ENCODE assay signal across 8 mouse cellular contexts in the genomic region with DNA sequence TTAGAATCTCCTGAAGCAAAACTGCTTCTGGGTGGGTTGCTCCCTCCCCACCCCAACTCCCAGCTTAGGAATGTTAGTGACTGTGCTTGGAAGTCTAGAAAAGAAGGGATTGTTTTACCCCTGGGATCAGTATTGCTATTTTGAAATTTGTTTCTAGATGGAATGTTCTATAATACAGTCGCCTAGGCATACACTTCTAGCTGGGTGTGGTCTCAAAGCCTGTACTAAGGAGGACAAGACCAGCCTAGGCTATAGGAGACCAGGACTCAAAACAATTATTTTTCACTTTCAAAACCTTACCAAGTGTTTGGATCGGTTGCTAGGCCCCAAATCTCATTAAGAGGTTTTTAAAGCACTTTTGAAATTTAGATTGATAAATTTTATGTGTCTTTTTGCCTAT. TPM values are rescaled to one million over a fixed set of nuclear protein-coding genes. Genes with fewer than 3 reads are reported as not detected.
DNase-seq lines count a peak whose midpoint lies in the region; ATAC-seq and TF ChIP-seq lines count a peak whose summit lies in the region.

No protein-coding gene starts in this region.

- no peak for ATAC-seq in heart, embryonic 15.5 days (replicated peaks; ENCODE audit: insufficient number of reproducible peaks, insufficient read depth, low FRiP score, low read depth)
- peak; percentile 1; the same call in 1 of the 2 replicates for ATAC-seq in heart, postnatal 0 days (ENCODE audit: insufficient read depth, low read depth)

- peaks cover 27% of the 10 kb centered on the region for H3K4me1 ChIP-seq in heart, embryonic 15.5 days (replicated peaks)
- peaks cover 9 to 21% of the 10 kb centered on the region in 2 experiments for H3K4me1 ChIP-seq in MEL (ENCODE audit: control insufficient read depth in 1 of 2, insufficient read depth in 2 of 2, low read length in 2 of 2)
- peaks cover 24% of the 10 kb centered on the region for H3K4me1 ChIP-seq in heart, postnatal 0 days (ENCODE audit: control insufficient read depth, insufficient read depth)
- peaks cover 45% of the 10 kb centered on the region for H3K4me1 ChIP-seq in midbrain, embryonic 10.5 days

- H3K79me2 ChIP-seq in MEL (ENCODE audit: control insufficient read depth, insufficient read depth, low read length, poor library complexity) = peaks cover 23% of the 10 kb centered on the region

- no peaks in the 10 kb centered on the region for H3K9me3 ChIP-seq in heart, embryonic 15.5 days (replicated peaks)
- H3K9me3 ChIP-seq in MEL (replicated peaks; ENCODE audit: insufficient read depth, low read length) = no peaks in the 10 kb centered on the region
- H3K9me3 ChIP-seq in heart, postnatal 0 days (replicated peaks; ENCODE audit: control insufficient read depth, low read length) = no peaks in the 10 kb centered on the region
- H3K9me3 ChIP-seq in midbrain, embryonic 10.5 days (replicated peaks) = no peaks in the 10 kb centered on the region

- no peak for TF ChIP-seq POLR2A in MEL (IDR thresholded peaks at IDR 0.05; ENCODE audit: control insufficient read depth in 1 of 2, insufficient read depth in 1 of 2, low read depth in 1 of 2, low read length in 2 of 2, poor library complexity in 1 of 2)

- 50% methylated on average over 2 of the region's 2 CpGs for WGBS in heart, embryonic 15.5 days
- 46% methylated on average over 2 of the region's 2 CpGs for WGBS in heart, postnatal 0 days
- WGBS in midbrain, embryonic 10.5 days = 64% methylated on average over 2 of the region's 2 CpGs

- no peak for TF ChIP-seq RAD21 in MEL (IDR thresholded peaks at IDR 0.05; ENCODE audit: low read depth, low read length)

- peak overlapping the region; percentile 97 for H3K4me3 ChIP-seq in heart, embryonic 15.5 days
- H3K4me3 ChIP-seq in MEL (ENCODE audit: control insufficient read depth in 1 of 2, insufficient read depth in 1 of 2, low read depth in 2 of 2, low read length in 2 of 2) = peak overlapping the region; percentile 52 to 62
- H3K4me3 ChIP-seq in heart, postnatal 0 days (ENCODE audit: low read depth, low read length) = peak overlapping the region; percentile 92
- H3K4me3 ChIP-seq in midbrain, embryonic 10.5 days = peak overlapping the region; percentile 94

- peak overlapping the region; percentile 83 for H3K27ac ChIP-seq in heart, embryonic 15.5 days
- H3K27ac ChIP-seq in MEL (ENCODE audit: control insufficient read depth, low read depth, low read length) = peak overlapping the region; percentile 16
- peak overlapping the region; percentile 92 for H3K27ac ChIP-seq in heart, postnatal 0 days (ENCODE audit: low read depth)
- peak overlapping the region; percentile 95 for H3K27ac ChIP-seq in midbrain, embryonic 10.5 days (replicated peaks)

- no peak for TF ChIP-seq CTCF in MEL (IDR thresholded peaks at IDR 0.05 in 2 of 3, conservative IDR thresholded peaks at IDR 0.05 in 1 of 3; ENCODE audit: control insufficient read depth in 1 of 3, insufficient read depth in 1 of 3, low read depth in 2 of 3, low read length in 3 of 3, poor library complexity in 1 of 3, severe bottlenecking in 1 of 3)
- TF ChIP-seq CTCF in heart, postnatal 0 days (IDR thresholded peaks at IDR 0.05; ENCODE audit: low read depth) = no peak

- no peak for TF ChIP-seq EP300 in MEL (IDR thresholded peaks at IDR 0.05; ENCODE audit: low read depth in 1 of 2, low read length in 2 of 2)
- TF ChIP-seq EP300 in heart, postnatal 0 days (IDR thresholded peaks at IDR 0.05; ENCODE audit: low read depth) = no peak

- H3K4me2 ChIP-seq in heart, embryonic 15.5 days = peak overlapping the region; percentile 72
- H3K4me2 ChIP-seq in heart, postnatal 0 days (ENCODE audit: low read depth, low read length) = peak overlapping the region; percentile 47

- peak overlapping the region; percentile 51 for H3K9ac ChIP-seq in heart, embryonic 15.5 days
- peak overlapping the region; percentile 60 for H3K9ac ChIP-seq in MEL (ENCODE audit: control insufficient read depth, low read depth, low read length, poor library complexity, severe bottlenecking)
- no peak overlapping the region for H3K9ac ChIP-seq in heart, postnatal 0 days (replicated peaks; ENCODE audit: low read depth, low read length)

- 0 out of 2 replicates have a peak, but pooled peaks cover 9% of the 10 kb centered on the region for H3K36me3 ChIP-seq in heart, embryonic 15.5 days
- peaks cover 4 to 27% of the 10 kb centered on the region in 2 experiments for H3K36me3 ChIP-seq in MEL (ENCODE audit: control insufficient read depth in 1 of 2, insufficient read depth in 2 of 2, low read length in 2 of 2)
- 0 out of 2 replicates have a peak, but pooled peaks cover 3% of the 10 kb centered on the region for H3K36me3 ChIP-seq in heart, postnatal 0 days (replicated peaks; ENCODE audit: control insufficient read depth, insufficient read depth, low read length)
- peaks cover 24% of the 10 kb centered on the region for H3K36me3 ChIP-seq in midbrain, embryonic 10.5 days

- H3K27me3 ChIP-seq in heart, embryonic 15.5 days = no peaks in the 10 kb centered on the region
- no peaks in the 10 kb centered on the region for H3K27me3 ChIP-seq in MEL (ENCODE audit: control insufficient read depth in 1 of 2, insufficient read depth in 2 of 2, low read length in 2 of 2)
- H3K27me3 ChIP-seq in heart, postnatal 0 days (ENCODE audit: control insufficient read depth, insufficient read depth, low read length) = no peaks in the 10 kb centered on the region
- no peaks in the 10 kb centered on the region for H3K27me3 ChIP-seq in midbrain, embryonic 10.5 days (ENCODE audit: low read depth, poor library complexity, severe bottlenecking)

- no peak for DNase-seq in heart, adult 8-10 months (ENCODE audit: low spot score)
- DNase-seq in MEL (ENCODE audit: low read depth, low spot score) = no peak
- no peak for DNase-seq in heart, postnatal 0 days (ENCODE audit: low spot score)
- DNase-seq in midbrain, embryonic 10.5 days (ENCODE audit: low spot score) = no peak
- DNase-seq in layer of hippocampus, adult 8-10 months (ENCODE audit: low spot score in 2 of 2) = no peak
- DNase-seq in ovary, postnatal 10 days (ENCODE audit: low spot score) = no peak
- DNase-seq in c-Kit-positive CD71-positive TER-119-positive erythroid progenitor cells, embryonic 14.5 days (ENCODE audit: low spot score) = no peak

TF ChIP-seq in MEL, 35 proteins besides CTCF, POLR2A, EP300 and RAD21:
- TF ChIP-seq E2F4 (IDR thresholded peaks at IDR 0.05; ENCODE audit: borderline replicate concordance, low read depth, low read length) (no peak), ZC3H11A (IDR thresholded peaks at IDR 0.05; ENCODE audit: low read depth, low read length) (no peak), ZMIZ1 (IDR thresholded peaks at IDR 0.05; ENCODE audit: low read depth, low read length) (no peak), HCFC1 (IDR thresholded peaks at IDR 0.05; ENCODE audit: low read depth, low read length) (no peak), RCOR1 (IDR thresholded peaks at IDR 0.05; ENCODE audit: low read depth, low read length) (no peak), SIN3A (IDR thresholded peaks at IDR 0.05; ENCODE audit: low read length) (no peak), KAT2A (conservative IDR thresholded peaks at IDR 0.05; ENCODE audit: low read depth, low read length) (no peak), ZKSCAN1 (IDR thresholded peaks at IDR 0.05; ENCODE audit: low read depth, low read length) (no peak)

RNA-seq across cellular contexts. Expression of a gene that starts 0.6 kb away (rescaled TPM):
- polyA plus RNA-seq in heart, embryonic 15.5 days (2015; fragmentation: Nextera tagmentation; extraction: Ambion mirVana) = 38.0 and 40.5 TPM in 2 replicates
- under 1 TPM; 0.12 to 0.43 (median 0.29) TPM for total RNA-seq in heart, adult 8-10 months (2022)
- total RNA-seq in MEL (2012; rRNA removed) = 22.6 and 29.9 TPM in 2 replicates
- 10 to 100 TPM; 31.5 to 48.5 TPM for polyA plus RNA-seq in MEL (2012; ENCODE audit: insufficient read depth in 1 of 2, insufficient read length in 2 of 2, low read depth in 1 of 2, low replicate concordance in 2 of 2, missing spikeins in 1 of 2)
- total RNA-seq in heart, postnatal 0 days (2014; rRNA removed; ENCODE audit: low replicate concordance) = 14.7 and 23.0 TPM in 2 replicates
- 7.9 and 8.6 TPM in 2 replicates for polyA plus RNA-seq in heart, postnatal 0 days (2015; fragmentation: Nextera tagmentation; extraction: Ambion mirVana)
- 102 and 106 TPM in 2 replicates for polyA plus RNA-seq in midbrain, embryonic 10.5 days (2016; fragmentation: Nextera tagmentation; extraction: Ambion mirVana)
- total RNA-seq in layer of hippocampus, adult 8-10 months (2022) = 1 to 10 TPM in 2 of 4 experiments, under 1 TPM in 2; 0.69 to 1.1 (median 0.93) TPM

RNA-seq across cellular contexts. Expression of a gene that starts 28.5 kb away (rescaled TPM):
- polyA plus RNA-seq in heart, embryonic 15.5 days (2015; fragmentation: Nextera tagmentation; extraction: Ambion mirVana) = 18.4 and 23.3 TPM in 2 replicates
- 100 to 1,000 TPM; 183 to 266 (median 229) TPM for total RNA-seq in heart, adult 8-10 months (2022)
- 8.2 and 9.7 TPM in 2 replicates for total RNA-seq in MEL (2012; rRNA removed)
- polyA plus RNA-seq in MEL (2012; ENCODE audit: insufficient read depth in 1 of 2, insufficient read length in 2 of 2, low read depth in 1 of 2, low replicate concordance in 2 of 2, missing spikeins in 1 of 2) = 1 to 10 TPM in 1 of 2 experiments, not detected in 1; 9.3 TPM
- 80.7 and 81.0 TPM in 2 replicates for total RNA-seq in heart, postnatal 0 days (2014; rRNA removed; ENCODE audit: low replicate concordance)
- 51.6 and 67.7 TPM in 2 replicates for polyA plus RNA-seq in heart, postnatal 0 days (2015; fragmentation: Nextera tagmentation; extraction: Ambion mirVana)
- 4.6 and 4.9 TPM in 2 replicates for polyA plus RNA-seq in midbrain, embryonic 10.5 days (2016; fragmentation: Nextera tagmentation; extraction: Ambion mirVana)
- total RNA-seq in layer of hippocampus, adult 8-10 months (2022) = 100 to 1,000 TPM; 106 to 125 (median 109) TPM

Comparison
In these comparisons a context has a peak if more than half of its experiments do, and no peak if none do; other contexts are left out.
1. H3K27ac ChIP-seq: peak in every context shown above with its lines; median percentile 95 in midbrain, embryonic 10.5 days; 92 in heart, postnatal 0 days; 83 in heart, embryonic 15.5 days; 16 in MEL.